11 mouse cellular contexts compared by ENCODE assay signal in genomic region chr5:96804304-96804703, GRCm38 (mm10). TPM values are rescaled to one million over a fixed set of nuclear protein-coding genes. Genes with fewer than 3 reads are reported as not detected.
DNase-seq lines count a peak whose midpoint lies in the region; ATAC-seq and TF ChIP-seq lines count a peak whose summit lies in the region.
"Had no signal": no experiment of that assay in that cellular context is flagged by ENCODE, and none has a peak within 500 bp of the region (broad histone marks: within the 10 kb centered on the region; RNA-seq: fewer than 3 reads in every experiment).

No protein-coding gene starts in this region.

- no peaks in the 10 kb centered on the region for H3K36me3 ChIP-seq in heart, embryonic 11.5 days (ENCODE audit: control insufficient read depth, insufficient read depth, low read length)
- H3K36me3 ChIP-seq in kidney, postnatal 0 days (ENCODE audit: insufficient read depth, low read length): no peaks in the 10 kb centered on the region
- H3K36me3 ChIP-seq in myocyte (ENCODE audit: control insufficient read depth, insufficient read depth): peaks cover 12% of the 10 kb centered on the region
- H3K36me3 ChIP-seq: limb, embryonic 15.5 days; midbrain, embryonic 12.5 days had no signal

- 60% methylated on average over 4 of the region's 4 CpGs for WGBS in heart, embryonic 11.5 days (ENCODE audit: insufficient replicate concordance)
- WGBS in kidney, postnatal 0 days: 42% methylated on average over 4 of the region's 4 CpGs

- ATAC-seq in heart, embryonic 11.5 days (replicated peaks; ENCODE audit: insufficient number of reproducible peaks, low FRiP score, low TSS enrichment): no peak
- ATAC-seq in kidney, postnatal 0 days (replicated peaks; ENCODE audit: low FRiP score, low read depth): no peak
- ATAC-seq: forebrain, embryonic 16.5 days had no signal

- no peak for TF ChIP-seq CTCF in bone marrow macrophage, adult 2 months (IDR thresholded peaks at IDR 0.05; ENCODE audit: low read depth, low read length)
- TF ChIP-seq CTCF in kidney, postnatal 0 days (IDR thresholded peaks at IDR 0.05; ENCODE audit: low read depth): no peak

- peaks cover 17% of the 10 kb centered on the region for H3K4me1 ChIP-seq in heart, embryonic 11.5 days (ENCODE audit: control insufficient read depth, insufficient read depth, low read length)
- H3K4me1 ChIP-seq in bone marrow macrophage, adult 2 months (ENCODE audit: control insufficient read depth, insufficient read depth, low read length): peaks cover 78% of the 10 kb centered on the region
- H3K4me1 ChIP-seq in kidney, postnatal 0 days (replicated peaks; ENCODE audit: insufficient read depth, low read length): peaks cover 31% of the 10 kb centered on the region
- H3K4me1 ChIP-seq: midbrain, embryonic 12.5 days had no signal

- peaks cover 12% of the 10 kb centered on the region for H3K79me2 ChIP-seq in myocyte (ENCODE audit: control insufficient read depth, insufficient read depth)

- H3ac ChIP-seq in myocyte (ENCODE audit: control insufficient read depth, insufficient read length): no peak overlapping the region

- no peak overlapping the region for H3K4me2 ChIP-seq in heart, embryonic 11.5 days
- H3K4me2 ChIP-seq in kidney, postnatal 0 days (ENCODE audit: low read length): no peak overlapping the region
- peak overlapping the region; percentile 78 for H3K4me2 ChIP-seq in myocyte (ENCODE audit: low read depth)
- H3K4me2 ChIP-seq: hindbrain, embryonic 14.5 days; limb, embryonic 15.5 days; midbrain, embryonic 12.5 days had no signal

- no peak for TF ChIP-seq POLR2A in bone marrow macrophage, adult 2 months (IDR thresholded peaks at IDR 0.05; ENCODE audit: borderline replicate concordance, low read depth, low read length)
- no peak for TF ChIP-seq POLR2A in myocyte (IDR thresholded peaks at IDR 0.05; ENCODE audit: insufficient read length, low read depth)

- H3K9ac ChIP-seq in heart, embryonic 11.5 days (ENCODE audit: low read depth, low read length): no peak overlapping the region
- H3K9ac ChIP-seq in kidney, postnatal 0 days (ENCODE audit: low read depth, low read length): no peak overlapping the region
- H3K9ac ChIP-seq: hindbrain, embryonic 14.5 days; limb, embryonic 15.5 days; midbrain, embryonic 12.5 days had no signal

- no peak overlapping the region for H3K4me3 ChIP-seq in heart, embryonic 11.5 days (ENCODE audit: low read depth, low read length)
- no peak overlapping the region for H3K4me3 ChIP-seq in bone marrow macrophage, adult 2 months (ENCODE audit: insufficient read depth, low read length)
- no peak overlapping the region for H3K4me3 ChIP-seq in kidney, postnatal 0 days (replicated peaks; ENCODE audit: low read depth, low read length)
- H3K4me3 ChIP-seq in myocyte: no peak overlapping the region
- H3K4me3 ChIP-seq: limb, embryonic 15.5 days; midbrain, embryonic 12.5 days had no signal

- no peaks in the 10 kb centered on the region for H3K9me3 ChIP-seq in heart, embryonic 11.5 days (replicated peaks; ENCODE audit: control insufficient read depth, low read length)
- no peaks in the 10 kb centered on the region for H3K9me3 ChIP-seq in kidney, postnatal 0 days (replicated peaks; ENCODE audit: low read length)
- H3K9me3 ChIP-seq: limb, embryonic 15.5 days; midbrain, embryonic 12.5 days had no signal

- H3K27me3 ChIP-seq in heart, embryonic 11.5 days (ENCODE audit: control insufficient read depth, insufficient read depth, low read length): no peaks in the 10 kb centered on the region
- no peaks in the 10 kb centered on the region for H3K27me3 ChIP-seq in kidney, postnatal 0 days (ENCODE audit: insufficient read depth, low read length)
- H3K27me3 ChIP-seq in myocyte (ENCODE audit: control insufficient read depth, insufficient read depth, insufficient read length): no peaks in the 10 kb centered on the region
- H3K27me3 ChIP-seq: limb, embryonic 15.5 days; midbrain, embryonic 12.5 days had no signal

- peak; percentile 42 to 82 for DNase-seq in heart, adult 18-20 months
- peak; percentile 70 for DNase-seq in kidney, postnatal 0 days (ENCODE audit: low spot score)
- no peak for DNase-seq in adipocyte (ENCODE audit: low spot score)
- no peak for DNase-seq in testis, postnatal 10 days (ENCODE audit: low spot score)

- H3K27ac ChIP-seq in heart, embryonic 11.5 days (ENCODE audit: low read depth, low read length): no peak overlapping the region
- peak overlapping the region; percentile 31; the same call in 1 of the 2 replicates for H3K27ac ChIP-seq in bone marrow macrophage, adult 2 months (ENCODE audit: insufficient read depth, low read depth, low read length)
- no peak overlapping the region for H3K27ac ChIP-seq in kidney, postnatal 0 days
- H3K27ac ChIP-seq: hindbrain, embryonic 14.5 days; limb, embryonic 15.5 days; midbrain, embryonic 12.5 days had no signal

TF ChIP-seq in myocyte, 11 proteins besides CTCF, POLR2A, EP300 and RAD21:
- TF ChIP-seq E2F4 (IDR thresholded peaks at IDR 0.05; ENCODE audit: insufficient read depth) (no peak), MAX (IDR thresholded peaks at IDR 0.05; ENCODE audit: low read depth) (no peak), SRF (IDR thresholded peaks at IDR 0.05; ENCODE audit: control insufficient read depth, insufficient read length, low read depth) (no peak), POLR2AphosphoS2 (IDR thresholded peaks at IDR 0.05; ENCODE audit: insufficient read length, low read depth) (no peak), TCF12 (IDR thresholded peaks at IDR 0.05; ENCODE audit: insufficient read depth, poor library complexity, severe bottlenecking) (no peak), REST (IDR thresholded peaks at IDR 0.05; ENCODE audit: insufficient read depth, insufficient read length) (no peak), MYOD1 (IDR thresholded peaks at IDR 0.05; ENCODE audit: control insufficient read depth in 1 of 3, insufficient read length in 2 of 3, low read depth in 2 of 3) (no peak), TCF3 (IDR thresholded peaks at IDR 0.05; ENCODE audit: insufficient read length, low read depth) (no peak), USF1 (IDR thresholded peaks at IDR 0.05; ENCODE audit: low read depth) (no peak), MYOG (IDR thresholded peaks at IDR 0.05; ENCODE audit: control insufficient read depth in 1 of 3, insufficient read depth in 1 of 3, insufficient read length in 2 of 3, low read depth in 2 of 3) (no peak), CEBPB (IDR thresholded peaks at IDR 0.05; ENCODE audit: insufficient read depth, poor library complexity, severe bottlenecking) (no peak)

RNA-seq across cellular contexts. Expression of gene Anxa3, which starts 11.2 kb away (rescaled TPM):
- 10 to 100 TPM; 26.0 to 29.5 TPM for total RNA-seq in heart, adult 18-20 months (2021)
- polyA plus RNA-seq in heart, embryonic 11.5 days (2014; fragmentation: Nextera tagmentation; extraction: Ambion mirVana): 62.9 and 63.0 TPM in 2 replicates
- 78.3 and 85.7 TPM in 2 replicates for polyA plus RNA-seq in bone marrow macrophage, adult 2 months (2012; ENCODE audit: insufficient read depth, insufficient read length, missing spikeins)
- polyA plus RNA-seq in kidney, postnatal 0 days (2015; fragmentation: Nextera tagmentation; extraction: Ambion mirVana): 86.7 and 103 TPM in 2 replicates
- 93.3 TPM for polyA plus RNA-seq in myocyte (2012; fragmentation: generic; extraction: Trizol)

Comparison
In these comparisons a context has a peak if more than half of its experiments do, and no peak if none do; other contexts are left out.
1. DNase-seq: peak in heart, adult 18-20 months (2 of 2) and kidney, postnatal 0 days (single experiment); none in adipocyte (single experiment) and testis, postnatal 10 days (single experiment).